Mouse (Mus musculus): ENCODE measurements around the gene Zfp652. TPM values are rescaled to one million over a fixed set of nuclear protein-coding genes. Genes with fewer than 3 reads are reported as not detected.

Gene Zfp652
- total and polyA plus RNA-seq, 3 experiments = 3.0 to 9.8 (median 6.2) TPM

- Histone ChIP-seq H3K9me3 (replicated peaks; ENCODE audit: low read length) (peaks cover 2% of the 10 kb centered on the region), H3K27ac (ENCODE audit: insufficient read depth, low read depth) (no peak overlapping the region), H3K4me1 (ENCODE audit: control insufficient read depth in 1 of 2, insufficient read depth in 2 of 2) (peaks cover 0 to 5% of the 10 kb centered on the region in 2 experiments; a peak in 1 of 4 replicates), H3K4me2 (ENCODE audit: insufficient read depth, low read depth, poor library complexity, severe bottlenecking) (no peak overlapping the region), H3K27me3 (replicated peaks) (no peaks in the 10 kb centered on the region), H3K36me3 (replicated peaks in 1 of 2; ENCODE audit: control insufficient read depth in 1 of 2, insufficient read depth in 1 of 2, low read length in 1 of 2) (no peaks in the 10 kb centered on the region), H3K79me2 (replicated peaks; ENCODE audit: control insufficient read depth, extremely low read depth, insufficient read depth, poor library complexity, severe bottlenecking) (no peaks in the 10 kb centered on the region), H3K4me3 (replicated peaks in 1 of 3; ENCODE audit: low read depth in 2 of 3, low read length in 2 of 3, poor library complexity in 1 of 3) (no peak overlapping the region), H3K9ac (ENCODE audit: insufficient read depth, low read depth) (no peak overlapping the region)
- in situ Hi-C loops (cut with MboI; ENCODE audit: low pct_ligation_motif_present, low pct_unique_long_range_greater_than_20kb, low sequenced_read_pairs) (no loop called here), dilution Hi-C loops (cut with MboI; ENCODE audit: extremely low pct_ligation_motif_present, extremely low pct_unique_long_range_greater_than_20kb, low sequenced_read_pairs) (no loop called here)
- DNase-seq (ENCODE audit: extremely low read depth) = no peak
- TF ChIP-seq ZC3H11A (IDR thresholded peaks at IDR 0.05; ENCODE audit: low read depth, low read length) = no peak
- TF ChIP-seq CTCF (conservative IDR thresholded peaks at IDR 0.05 in 1 of 2, IDR thresholded peaks at IDR 0.05 in 1 of 2; ENCODE audit: low read depth in 2 of 2, low read length in 2 of 2) = no peak
- TF ChIP-seq RCOR1 (conservative IDR thresholded peaks at IDR 0.05; ENCODE audit: low read depth, low read length) = no peak
- TF ChIP-seq CHD2 (IDR thresholded peaks at IDR 0.05; ENCODE audit: low read length) = no peak
- no peak for TF ChIP-seq USF1 (IDR thresholded peaks at IDR 0.05; ENCODE audit: low read depth, low read length)
- TF ChIP-seq ZMIZ1 (IDR thresholded peaks at IDR 0.05; ENCODE audit: low read depth, low read length) = no peak
Measured at GRCm38 (mm10) chr11:95789451-95789891, 77.0 kb downstream of the Zfp652 start.

- dilution Hi-C loops (cut with MboI; ENCODE audit: extremely low pct_ligation_motif_present, extremely low pct_unique_long_range_greater_than_20kb, low sequenced_read_pairs) = no loop called here
- H3K9me3 ChIP-seq (replicated peaks; ENCODE audit: low read length) = no peaks in the 10 kb centered on the region
- peaks cover 0 to 5% of the 10 kb centered on the region in 2 experiments; a peak in 1 of 4 replicates for H3K4me1 ChIP-seq (ENCODE audit: control insufficient read depth in 1 of 2, insufficient read depth in 2 of 2)
- H3K79me2 ChIP-seq (replicated peaks; ENCODE audit: control insufficient read depth, extremely low read depth, insufficient read depth, poor library complexity, severe bottlenecking) = no peaks in the 10 kb centered on the region
- in situ Hi-C loops (cut with MboI; ENCODE audit: low pct_ligation_motif_present, low pct_unique_long_range_greater_than_20kb, low sequenced_read_pairs) = no loop called here
- H3K4me2 ChIP-seq (ENCODE audit: insufficient read depth, low read depth, poor library complexity, severe bottlenecking) = no peak overlapping the region
- H3K9ac ChIP-seq (ENCODE audit: insufficient read depth, low read depth) = no peak overlapping the region
- no peaks in the 10 kb centered on the region for H3K36me3 ChIP-seq (replicated peaks in 1 of 2; ENCODE audit: control insufficient read depth in 1 of 2, insufficient read depth in 1 of 2, low read length in 1 of 2)
- no peak overlapping the region for H3K4me3 ChIP-seq (replicated peaks in 1 of 3; ENCODE audit: low read depth in 2 of 3, low read length in 2 of 3, poor library complexity in 1 of 3)
- H3K27ac ChIP-seq (ENCODE audit: insufficient read depth, low read depth) = no peak overlapping the region
- DNase-seq (ENCODE audit: extremely low read depth) = no peak
- H3K27me3 ChIP-seq (replicated peaks) = no peaks in the 10 kb centered on the region
- TF ChIP-seq RAD21 (IDR thresholded peaks at IDR 0.05; ENCODE audit: low read depth, low read length) (no peak), MYC (IDR thresholded peaks at IDR 0.05; ENCODE audit: low read depth, low read length) (no peak), NELFE (IDR thresholded peaks at IDR 0.05; ENCODE audit: low read depth, low read length) (no peak), POLR2AphosphoS2 (IDR thresholded peaks at IDR 0.05; ENCODE audit: low read depth, low read length) (no peak), JUN (IDR thresholded peaks at IDR 0.05; ENCODE audit: insufficient read depth, low read depth, low read length) (no peak), KAT2A (IDR thresholded peaks at IDR 0.05; ENCODE audit: insufficient replicate concordance, low read length) (no peak), TCF12 (IDR thresholded peaks at IDR 0.05; ENCODE audit: low read depth, low read length) (no peak), ZNF384 (IDR thresholded peaks at IDR 0.05; ENCODE audit: low read depth, low read length) (no peak), RCOR1 (conservative IDR thresholded peaks at IDR 0.05; ENCODE audit: low read depth, low read length) (no peak), NRF1 (IDR thresholded peaks at IDR 0.05; ENCODE audit: low read depth, low read length) (no peak)
Measured at GRCm38 (mm10) chr11:95791787-95792186, 79.3 kb downstream of the Zfp652 start.

Data from CH12.LX (cell line).